Mouse (Mus musculus) cortical plate, adult 2 months (tissue): ENCODE data around the gene 2210016F16Rik. TPM values are rescaled to one million over a fixed set of nuclear protein-coding genes. Genes with fewer than 3 reads are reported as not detected.
"Not testable (repeated sequence)": the region's sequence is repeated elsewhere in the genome, so short reads cannot be mapped to it uniquely, and the experiment has no call there.

Experiments used
- H3K27ac ChIP-seq: fragments of 200-500 bp; 2 replicates; pipeline ENCODE4 v1.5.1; 2012; ENCODE audit warnings: low read length, control low read depth, inconsistent platforms; ENCODE audit not compliant: insufficient read depth
- H3K4me1 ChIP-seq: fragments of 200-500 bp; 2 replicates; pipeline ENCODE4 v1.6.1; 2011; ENCODE audit warnings: low read length; ENCODE audit not compliant: control insufficient read depth, insufficient read depth
- H3K4me3 ChIP-seq: fragments of 200-500 bp; 2 replicates; pipeline ENCODE4 v1.5.1; 2011; ENCODE audit warnings: mild to moderate bottlenecking, low read length, control low read depth; ENCODE audit not compliant: insufficient read depth
- CTCF ChIP-seq: fragments of 200-500 bp; IDR thresholded peaks from 2 replicates; pipeline ENCODE4 v1.5.1; 2011; ENCODE audit warnings: mild to moderate bottlenecking, control low read depth, low read length; ENCODE audit not compliant: insufficient read depth; ENCODE audit errors: extremely low read depth
- POLR2A ChIP-seq: fragments of 200-500 bp; IDR thresholded peaks from 2 replicates; pipeline ENCODE4 v1.6.1; 2011; ENCODE audit warnings: mild to moderate bottlenecking, low read length, control low read depth; ENCODE audit not compliant: insufficient read depth; ENCODE audit errors: extremely low read depth
- polyA plus RNA-seq: library from polyadenylated mRNA; depleted of rRNA; stranded (reverse); fragments of >200 nt; gene quantifications from 2 replicates; pipeline ENCODE4 v1.2.3, GENCODE M21; 2012; rRNA removed

The 2210016F16Rik gene
- 7.8 and 8.3 TPM in 2 replicates for polyA plus RNA-seq

GRCm38 (mm10) chr13:58384779-58385546, at the start of gene 2210016F16Rik:
2210016F16Rik (minus strand) TSS chr13:58385225.
- H3K4me1 ChIP-seq: no peaks in the 10 kb centered on the region
- no peak for TF ChIP-seq CTCF
- no peak for TF ChIP-seq POLR2A
- H3K27ac ChIP-seq: no peak within 1 kb of the TSS
- H3K4me3 ChIP-seq: peak within 1 kb of the TSS; percentile 83

GRCm38 (mm10) chr13:58423061-58423660, 38.1 kb upstream of the 2210016F16Rik start:
- no peak for TF ChIP-seq POLR2A
- TF ChIP-seq CTCF: no peak
- Histone ChIP-seq H3K4me3 (no peak overlapping the region), H3K4me1 (no peaks in the 10 kb centered on the region), H3K27ac (no peak overlapping the region)

GRCm38 (mm10) chr13:58422242-58422641, 37.2 kb upstream of the 2210016F16Rik start:
- TF ChIP-seq CTCF (no peak), POLR2A (no peak)
- no peak overlapping the region for H3K4me3 ChIP-seq
- no peak overlapping the region for H3K27ac ChIP-seq
- no peaks in the 10 kb centered on the region for H3K4me1 ChIP-seq

- Histone ChIP-seq H3K4me3 (no peak overlapping the region), H3K27ac (no peak overlapping the region), H3K4me1 (no peaks in the 10 kb centered on the region)
- TF ChIP-seq POLR2A (no peak), CTCF (no peak)
Measured at GRCm38 (mm10) chr13:58421026-58421425, 36.0 kb upstream of the 2210016F16Rik start.

GRCm38 (mm10) chr13:58419266-58419665, 34.2 kb upstream of the 2210016F16Rik start:
- no peaks in the 10 kb centered on the region for H3K4me1 ChIP-seq

GRCm38 (mm10) chr13:58418656-58419055, 33.6 kb upstream of the 2210016F16Rik start:
- H3K27ac ChIP-seq: no peak overlapping the region
- TF ChIP-seq CTCF: no peak
- TF ChIP-seq POLR2A: no peak
- no peaks in the 10 kb centered on the region for H3K4me1 ChIP-seq
- no peak overlapping the region for H3K4me3 ChIP-seq

More at GRCm38 (mm10) chr13:58419266-58419665, 34.2 kb upstream of the 2210016F16Rik start:
- H3K27ac ChIP-seq: no peak overlapping the region
- TF ChIP-seq CTCF (no peak), POLR2A (no peak)
- H3K4me3 ChIP-seq: no peak overlapping the region

GRCm38 (mm10) chr13:58415838-58416237, 30.8 kb upstream of the 2210016F16Rik start:
- H3K27ac ChIP-seq: no peak overlapping the region

GRCm38 (mm10) chr13:58415374-58415773, 30.3 kb upstream of the 2210016F16Rik start:
- H3K4me1 ChIP-seq: no peaks in the 10 kb centered on the region
- no peak for TF ChIP-seq CTCF
- TF ChIP-seq POLR2A: no peak
- H3K4me3 ChIP-seq: no peak overlapping the region
- no peak overlapping the region for H3K27ac ChIP-seq

More at GRCm38 (mm10) chr13:58415838-58416237, 30.8 kb upstream of the 2210016F16Rik start:
- H3K4me1 ChIP-seq: no peaks in the 10 kb centered on the region
- H3K4me3 ChIP-seq: no peak overlapping the region
- TF ChIP-seq POLR2A: no peak
- no peak for TF ChIP-seq CTCF

GRCm38 (mm10) chr13:58411073-58411472, 26.0 kb upstream of the 2210016F16Rik start:
- H3K4me1 ChIP-seq: no peaks in the 10 kb centered on the region
- no peak overlapping the region for H3K27ac ChIP-seq
- no peak overlapping the region for H3K4me3 ChIP-seq
- TF ChIP-seq CTCF (no peak), POLR2A (no peak)

GRCm38 (mm10) chr13:58403243-58403642, 18.2 kb upstream of the 2210016F16Rik start, which contains the start of gene Hnrnpk:
Hnrnpk (minus strand) TSS chr13:58403343.
- H3K27ac ChIP-seq: peak within 1 kb of the TSS; percentile 100
- H3K4me1 ChIP-seq: not testable (repeated sequence)
- H3K4me3 ChIP-seq: peak within 1 kb of the TSS; percentile 86
